Mouse (Mus musculus): ENCODE data around the gene Runx1.

The Runx1 gene

GRCm38 (mm10) chr16:92656750-92657149, 169.2 kb downstream of the Runx1 start:
- no peak for DNase-seq (ENCODE audit: low spot score in 2 of 2)

GRCm38 (mm10) chr16:92654294-92654950, 171.5 kb downstream of the Runx1 start:
- DNase-seq (ENCODE audit: low spot score in 2 of 2), result no peak

DNA sequence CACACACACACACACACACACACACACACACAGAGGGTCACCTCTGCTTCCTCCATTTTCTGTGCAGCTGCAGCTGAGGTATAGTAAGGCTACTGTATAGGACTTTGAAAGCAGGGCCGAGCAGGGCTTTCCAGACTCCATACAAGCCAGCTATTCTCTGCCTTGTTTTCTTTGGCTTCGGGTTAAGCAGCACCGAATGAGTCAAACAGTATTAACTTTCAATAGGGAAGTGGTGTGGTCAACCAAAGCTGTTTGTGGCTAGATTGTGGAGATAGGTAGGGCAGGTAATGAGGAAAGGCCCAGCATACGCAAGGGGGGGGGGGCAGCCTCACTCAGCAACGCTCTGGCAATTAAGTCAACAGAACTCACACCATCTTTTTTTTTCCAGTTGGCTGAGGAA, 172.1 kb downstream of the Runx1 start:
- peak; percentile 35 to 54 for DNase-seq (ENCODE audit: low spot score in 2 of 2)

DNA sequence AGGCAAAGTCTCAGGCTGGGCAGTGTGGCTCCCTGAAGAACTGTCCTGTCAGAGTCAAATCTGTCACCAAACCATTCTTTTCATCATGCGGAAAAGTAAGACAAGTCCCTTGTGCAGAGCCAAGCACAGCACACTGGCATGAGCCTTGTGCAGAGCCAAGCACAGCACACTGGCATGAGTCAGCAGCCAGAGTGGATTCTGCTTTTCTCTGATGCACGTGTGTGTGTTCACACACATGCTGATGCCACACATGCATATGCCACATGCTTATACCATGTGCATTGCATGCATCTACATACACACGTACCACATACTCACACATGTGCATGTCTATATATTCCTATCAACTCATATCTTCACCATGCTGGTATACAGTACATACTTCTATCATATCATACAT, 174.7 kb downstream of the Runx1 start:
- DNase-seq (ENCODE audit: low spot score in 2 of 2), result no peak

DNA sequence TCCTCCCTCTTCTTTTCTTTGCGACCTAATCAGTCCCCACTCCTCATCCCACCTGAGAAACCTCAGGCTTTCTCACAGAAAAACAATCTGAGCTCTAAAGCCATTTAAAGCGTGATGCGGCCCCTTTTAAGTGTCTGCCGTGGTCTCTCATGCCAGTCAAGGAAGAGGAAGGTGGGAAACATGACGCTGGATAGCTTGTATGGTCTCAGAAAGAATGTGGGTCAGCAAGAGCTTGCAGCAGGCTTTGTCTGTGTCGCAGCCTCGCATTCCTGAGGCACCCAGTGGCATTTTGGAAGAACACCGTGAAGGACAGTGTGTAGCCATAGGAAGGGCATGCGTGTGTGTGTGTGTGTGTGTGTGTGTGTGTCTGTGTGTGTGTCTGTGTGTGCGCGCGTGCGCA, 179.8 kb downstream of the Runx1 start:
- DNase-seq (ENCODE audit: low spot score in 2 of 2), result no peak

DNA sequence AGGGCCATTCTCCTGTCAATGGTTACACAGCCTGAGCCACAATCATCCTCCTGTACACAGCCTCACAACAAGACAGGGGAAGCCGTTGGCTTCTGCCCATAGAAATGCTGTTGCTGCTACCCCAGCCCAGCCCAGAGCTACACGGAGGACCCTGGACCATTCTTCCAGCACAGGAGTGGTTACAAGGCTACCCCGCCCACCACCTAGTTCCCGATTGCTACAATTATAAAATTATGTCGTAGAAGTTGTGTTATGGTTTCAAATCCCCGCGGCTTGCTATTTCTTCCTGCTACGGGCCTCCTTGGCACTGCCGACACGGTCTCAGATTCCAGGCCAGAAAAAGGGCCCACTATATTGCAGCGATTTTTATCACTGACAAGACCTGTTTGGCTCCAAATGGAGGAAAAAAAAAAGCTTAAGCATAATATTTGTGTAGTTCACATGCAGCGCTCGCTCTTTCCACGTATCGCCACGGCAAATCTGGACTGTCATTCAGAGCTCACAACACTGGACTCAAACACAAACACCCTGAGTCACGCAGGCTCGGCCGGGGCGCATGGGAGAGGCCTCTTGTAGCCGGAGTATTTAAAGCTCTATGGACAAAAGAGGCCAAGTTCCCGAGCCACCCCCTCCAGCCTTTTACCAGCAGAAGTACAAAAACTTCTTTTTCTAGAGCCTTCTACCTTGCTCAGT, 180.4 kb downstream of the Runx1 start:
- DNase-seq (ENCODE audit: low spot score in 2 of 2), result no peak

- DNase-seq (ENCODE audit: low spot score in 2 of 2), result peak; percentile 46 to 57
Measured at GRCm38 (mm10) chr16:92644718-92645422, 181.1 kb downstream of the Runx1 start.

- no peak for DNase-seq (ENCODE audit: low spot score in 2 of 2)
Measured at GRCm38 (mm10) chr16:92644315-92644714, 181.6 kb downstream of the Runx1 start.

DNA sequence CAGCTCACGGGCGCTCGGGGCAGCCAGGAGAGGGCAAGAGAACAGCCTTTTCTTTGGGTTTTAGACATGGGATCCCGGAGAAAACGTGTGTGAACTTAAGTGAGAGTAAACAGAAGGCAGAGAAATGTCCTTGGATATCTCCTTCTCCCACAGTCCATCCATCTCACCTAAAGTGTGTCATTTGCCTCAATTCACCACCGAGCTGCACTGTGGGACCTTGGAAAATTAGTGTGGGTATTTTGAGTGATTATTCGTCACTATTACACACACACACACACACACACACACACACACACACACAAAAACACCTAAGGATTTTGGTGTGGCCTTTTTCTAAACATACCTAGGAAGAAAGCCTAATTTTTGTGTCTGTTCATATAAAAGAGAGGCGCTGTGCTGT, 183.7 kb downstream of the Runx1 start:
- no peak for DNase-seq (ENCODE audit: low spot score in 2 of 2)

DNA sequence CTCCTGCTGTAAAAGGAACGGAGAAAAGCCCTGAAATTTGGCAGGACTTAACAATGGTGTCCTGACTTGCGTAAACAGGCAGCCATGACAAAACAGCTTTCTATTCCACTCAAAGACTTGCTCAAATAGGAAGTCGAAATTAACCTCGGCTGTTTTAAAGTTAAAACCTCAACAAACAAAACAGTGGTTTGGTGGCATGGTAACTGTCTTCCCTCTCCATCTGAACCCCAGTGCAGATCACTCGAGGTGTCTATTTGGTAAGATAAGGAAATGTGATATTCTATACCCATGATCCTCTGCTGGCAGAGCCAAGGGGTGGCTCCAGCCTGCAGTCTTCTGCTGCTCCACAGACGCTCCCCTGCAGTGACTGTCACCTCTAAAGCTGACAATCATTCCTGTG, 184.9 kb downstream of the Runx1 start:
- peak; percentile 19 for DNase-seq (ENCODE audit: low spot score in 2 of 2)

- DNase-seq (ENCODE audit: low spot score in 2 of 2), result no peak
Measured at GRCm38 (mm10) chr16:92639093-92639492, 186.9 kb downstream of the Runx1 start.

GRCm38 (mm10) chr16:92637033-92637432, 188.9 kb downstream of the Runx1 start:
- DNase-seq (ENCODE audit: low spot score in 2 of 2), result no peak

- no peak for DNase-seq (ENCODE audit: low spot score in 2 of 2)
Measured at GRCm38 (mm10) chr16:92632115-92632763, 193.7 kb downstream of the Runx1 start.

GRCm38 (mm10) chr16:92631637-92632036, 194.3 kb downstream of the Runx1 start:
- no peak for DNase-seq (ENCODE audit: low spot score in 2 of 2)

- DNase-seq (ENCODE audit: low spot score in 2 of 2), result no peak
Measured at GRCm38 (mm10) chr16:92630950-92631349, 195.0 kb downstream of the Runx1 start.

DNA sequence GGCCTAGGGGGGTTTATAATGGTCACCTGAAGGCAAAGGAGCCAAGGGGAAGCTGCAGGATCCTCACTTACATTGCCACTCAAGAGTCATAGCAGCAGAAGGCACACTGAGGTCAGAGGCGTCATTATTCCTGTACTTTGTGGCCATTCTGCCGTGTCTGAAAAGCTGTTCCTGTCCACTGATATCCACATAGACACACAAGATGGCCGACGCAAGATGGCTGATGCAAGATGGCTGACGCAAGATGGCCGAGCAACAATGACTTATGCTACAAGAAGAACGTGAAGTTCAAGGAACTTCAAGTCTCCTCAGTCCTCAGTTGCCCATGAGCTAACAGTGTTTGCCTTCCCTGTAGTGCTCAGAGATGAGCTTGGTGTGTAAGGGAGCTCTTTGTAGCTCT, 196.1 kb downstream of the Runx1 start:
- no peak for DNase-seq (ENCODE audit: low spot score in 2 of 2)

- no peak for DNase-seq (ENCODE audit: low spot score in 2 of 2)
Measured at GRCm38 (mm10) chr16:92627262-92627661, 198.7 kb downstream of the Runx1 start.

DNA sequence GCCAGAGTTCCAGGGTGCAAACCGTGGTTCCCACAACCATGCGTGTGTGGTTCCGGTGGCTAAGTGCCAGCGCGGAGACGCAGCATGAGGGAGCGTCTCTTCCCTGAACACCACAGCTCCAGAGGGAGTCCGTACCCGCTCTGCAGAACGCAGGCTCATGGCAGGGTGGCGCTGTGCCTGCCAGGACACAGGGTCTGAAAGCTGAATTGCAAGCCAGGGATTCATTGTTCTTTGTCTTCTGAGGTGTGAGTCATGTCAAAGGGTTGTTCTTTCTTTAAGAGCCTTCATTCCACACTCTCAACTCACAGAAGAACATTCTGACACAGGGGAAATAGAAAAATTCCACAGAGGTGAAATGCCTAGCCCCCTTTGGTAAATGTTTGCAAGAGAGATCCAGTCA, 202.0 kb downstream of the Runx1 start:
- no peak for DNase-seq (ENCODE audit: low spot score in 2 of 2)

GRCm38 (mm10) chr16:92621859-92622258, 204.1 kb downstream of the Runx1 start:
- no peak for DNase-seq (ENCODE audit: low spot score in 2 of 2)

DNA sequence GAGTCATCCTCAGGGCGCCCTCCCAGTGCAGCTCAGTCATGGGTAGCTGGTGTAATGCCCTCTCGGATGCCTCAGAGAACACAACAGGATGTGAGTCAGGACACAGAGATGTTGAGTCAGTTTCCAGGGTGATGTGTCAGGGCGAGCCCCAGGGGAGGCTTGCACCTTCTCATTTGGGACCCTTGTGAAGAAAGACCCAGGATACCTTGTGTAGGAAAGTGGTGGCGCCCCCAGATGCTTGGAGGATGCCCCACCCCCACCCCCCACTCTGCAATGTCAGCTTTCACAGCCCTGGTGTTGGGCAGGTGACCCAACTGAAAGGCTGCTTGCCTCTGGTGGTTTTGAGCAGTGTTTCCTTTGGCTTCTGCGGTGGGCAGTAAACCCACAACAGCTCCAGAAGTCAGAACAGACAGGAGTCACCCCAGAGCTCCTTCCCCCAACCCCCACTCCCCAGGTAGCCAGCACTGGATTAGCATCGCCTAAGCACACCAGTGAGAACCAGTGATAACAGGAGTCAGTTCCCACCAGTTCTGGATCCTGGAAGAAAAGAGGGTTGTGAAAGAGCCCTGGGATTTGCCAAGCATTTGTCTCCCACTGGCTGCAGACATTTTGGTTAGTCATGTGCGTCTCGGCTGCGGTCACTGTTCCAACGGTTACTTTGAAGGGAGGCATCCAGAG, 205.0 kb downstream of the Runx1 start:
- peak; percentile 58 to 74 for DNase-seq (ENCODE audit: low spot score in 2 of 2)

GRCm38 (mm10) chr16:92616839-92617238, 209.1 kb downstream of the Runx1 start:
- DNase-seq (ENCODE audit: low spot score in 2 of 2), result no peak
